Mouse (Mus musculus) embryonic facial prominence, embryonic 15.5 days (tissue): Measurements from ENCODE around the gene Pkd1l2. TPM values are rescaled to one million over a fixed set of nuclear protein-coding genes. Genes with fewer than 3 reads are reported as not detected.

Source experiments
- ATAC-seq: fragments of 200-750 bp; cut with Nextera tagmentation; 2 replicates; pipeline ENCODE4 v1.8.0; 2017; ENCODE audit warnings: low read depth, moderate TSS enrichment; ENCODE audit not compliant: insufficient number of reproducible peaks, low FRiP score, low TSS enrichment
- H3K27ac ChIP-seq: fragments of 300-500 bp; sonication (generic); replicated peaks from 2 replicates; pipeline ENCODE4 v1.5.1; 2015; ENCODE audit warnings: mild to moderate bottlenecking, inconsistent platforms
- H3K27me3 ChIP-seq: fragments of 300-500 bp; sonication (generic); 2 replicates; pipeline ENCODE4 v1.6.1; 2015; ENCODE audit warnings: inconsistent platforms
- H3K36me3 ChIP-seq: fragments of 300-500 bp; sonication (generic); 2 replicates; pipeline ENCODE4 v1.6.1; 2015; ENCODE audit warnings: mild to moderate bottlenecking, inconsistent platforms
- H3K4me1 ChIP-seq: fragments of 300-500 bp; sonication (generic); 2 replicates; pipeline ENCODE4 v1.6.1; 2015; ENCODE audit warnings: inconsistent platforms
- H3K4me2 ChIP-seq: fragments of 300-500 bp; sonication (generic); replicated peaks from 2 replicates; pipeline ENCODE4 v1.6.1; 2015; ENCODE audit warnings: mild to moderate bottlenecking, inconsistent platforms
- H3K4me3 ChIP-seq: fragments of 300-500 bp; sonication (generic); replicated peaks from 2 replicates; pipeline ENCODE4 v1.5.1; 2015; ENCODE audit warnings: mild to moderate bottlenecking, inconsistent platforms
- H3K9ac ChIP-seq: fragments of 300-500 bp; sonication (generic); 2 replicates; pipeline ENCODE4 v1.6.1; 2015; ENCODE audit warnings: inconsistent platforms
- H3K9me3 ChIP-seq: fragments of 300-500 bp; sonication (generic); replicated peaks from 2 replicates; pipeline ENCODE4 v1.6.1; 2016; ENCODE audit warnings: inconsistent platforms
- WGBS: fragments of 180-500 bp; shearing (Covaris S2); methylation state at CpG from one replicate; pipeline ENCODE4 v1.1.7; 2015; 5-methylcytosine and 5-hydroxymethylcytosine counted together
- polyA plus RNA-seq: library from polyadenylated mRNA; unstranded; fragments of >200 nt; fragmentation: Nextera tagmentation; extraction: Ambion mirVana; gene quantifications from 2 replicates; pipeline ENCODE4 v1.2.1, GENCODE M21; 2015

Gene Pkd1l2
- polyA plus RNA-seq, 1 experiment from 2014 or later = 0.31 TPM

DNA sequence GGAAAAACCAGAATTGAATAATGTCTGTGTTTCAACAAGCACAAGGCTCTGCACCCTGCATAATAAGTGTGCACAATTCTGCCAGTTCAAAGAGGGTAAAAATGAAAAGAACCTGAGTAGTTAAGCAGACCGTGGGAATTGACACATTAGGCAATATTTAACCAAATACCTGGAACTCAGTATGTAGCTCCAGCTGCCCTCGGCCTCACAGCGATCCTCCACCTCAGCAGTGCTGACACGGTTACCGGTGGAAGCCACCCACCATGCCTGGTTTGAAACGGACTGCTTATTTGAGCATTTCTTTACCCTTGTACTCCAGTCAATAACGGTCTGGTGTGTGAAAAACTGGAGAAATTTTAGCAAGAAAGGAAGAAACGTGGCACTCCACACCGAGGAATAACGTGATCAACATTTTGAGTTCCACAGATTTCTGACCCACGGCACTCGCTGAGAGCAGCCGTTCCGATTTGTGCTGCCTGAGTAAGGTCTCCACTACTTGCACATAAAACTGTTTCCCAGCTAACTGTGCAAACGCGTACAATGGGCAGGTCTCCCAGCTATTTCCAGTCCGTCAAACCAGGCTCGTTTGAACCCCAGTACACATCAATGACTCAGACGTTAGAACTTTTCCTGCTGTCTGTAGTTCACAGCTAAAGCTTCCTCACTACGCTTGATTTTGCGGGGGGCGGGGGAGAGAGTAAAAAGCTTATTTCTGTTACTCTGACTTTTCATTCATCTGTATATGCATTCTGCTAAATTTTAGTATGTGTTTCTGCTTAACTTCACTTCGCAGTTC, 89.9 kb downstream of the Pkd1l2 start:
- no peak overlapping the region for H3K27ac ChIP-seq
- H3K9ac ChIP-seq = peak overlapping the region; percentile 57
- ATAC-seq = no peak
- no peaks in the 10 kb centered on the region for H3K9me3 ChIP-seq
- 7% methylated on average over 23 of the region's 23 CpGs for WGBS
- peak overlapping the region; percentile 95 for H3K4me2 ChIP-seq
- peak overlapping the region; percentile 87 for H3K4me3 ChIP-seq
- peaks cover 14% of the 10 kb centered on the region; the same call in 1 of the 2 replicates for H3K4me1 ChIP-seq
- no peaks in the 10 kb centered on the region for H3K36me3 ChIP-seq
- H3K27me3 ChIP-seq = no peaks in the 10 kb centered on the region

DNA sequence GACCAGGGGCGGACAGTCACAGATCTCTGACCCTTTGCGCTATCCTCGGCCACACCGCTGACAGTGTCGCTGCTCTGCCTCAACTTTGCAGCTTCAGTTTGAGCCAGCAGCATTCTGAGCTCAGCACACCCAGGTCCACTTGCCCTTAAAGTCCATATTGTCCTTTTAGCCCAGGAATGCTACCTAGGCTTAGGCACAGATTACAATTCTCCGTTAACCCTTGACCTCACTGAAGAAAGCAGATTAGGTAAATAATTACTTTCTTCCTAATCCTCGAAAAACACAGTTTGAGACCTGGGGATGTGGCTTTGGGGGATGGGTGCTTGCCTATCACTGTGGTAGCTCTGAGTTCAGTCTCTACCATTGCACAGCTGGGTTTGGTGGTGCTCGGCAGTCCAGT, 91.0 kb downstream of the Pkd1l2 start:
- H3K4me1 ChIP-seq = peaks cover 14% of the 10 kb centered on the region; the same call in 1 of the 2 replicates
- H3K27ac ChIP-seq = no peak overlapping the region
- H3K4me2 ChIP-seq = no peak overlapping the region
- no peak overlapping the region for H3K4me3 ChIP-seq
- H3K9ac ChIP-seq = no peak overlapping the region
- H3K36me3 ChIP-seq = peaks cover 11% of the 10 kb centered on the region
- H3K27me3 ChIP-seq = no peaks in the 10 kb centered on the region
- ATAC-seq = no peak
- 86% methylated on average over 8 of the region's 8 CpGs for WGBS
- no peaks in the 10 kb centered on the region for H3K9me3 ChIP-seq

DNA sequence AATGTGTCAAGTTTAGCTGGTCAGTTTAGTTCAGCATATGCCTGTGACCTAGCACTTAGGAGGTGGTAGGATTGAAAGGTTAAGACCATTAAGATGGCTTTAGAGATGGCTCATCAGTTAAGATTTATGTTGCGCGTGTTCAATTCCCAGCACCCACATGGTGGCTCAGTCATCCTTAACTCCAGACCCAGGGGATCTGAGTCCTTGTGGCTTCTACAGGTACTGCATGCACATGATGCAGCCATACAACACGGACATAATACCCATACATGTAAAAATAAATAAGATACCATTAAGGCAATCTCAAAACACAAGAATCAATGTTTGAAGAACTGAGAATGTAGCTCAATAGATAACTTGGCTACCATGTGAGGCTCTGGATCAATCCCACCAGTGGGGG, 92.4 kb downstream of the Pkd1l2 start:
- Histone ChIP-seq H3K4me2 (no peak overlapping the region), H3K9me3 (no peaks in the 10 kb centered on the region), H3K27me3 (no peaks in the 10 kb centered on the region), H3K27ac (no peak overlapping the region), H3K9ac (no peak overlapping the region), H3K4me3 (no peak overlapping the region), H3K4me1 (peaks cover 14% of the 10 kb centered on the region; the same call in 1 of the 2 replicates), H3K36me3 (peaks cover 11% of the 10 kb centered on the region)
- ATAC-seq = no peak
- WGBS = 94% methylated on average over 3 of the region's 3 CpGs

DNA sequence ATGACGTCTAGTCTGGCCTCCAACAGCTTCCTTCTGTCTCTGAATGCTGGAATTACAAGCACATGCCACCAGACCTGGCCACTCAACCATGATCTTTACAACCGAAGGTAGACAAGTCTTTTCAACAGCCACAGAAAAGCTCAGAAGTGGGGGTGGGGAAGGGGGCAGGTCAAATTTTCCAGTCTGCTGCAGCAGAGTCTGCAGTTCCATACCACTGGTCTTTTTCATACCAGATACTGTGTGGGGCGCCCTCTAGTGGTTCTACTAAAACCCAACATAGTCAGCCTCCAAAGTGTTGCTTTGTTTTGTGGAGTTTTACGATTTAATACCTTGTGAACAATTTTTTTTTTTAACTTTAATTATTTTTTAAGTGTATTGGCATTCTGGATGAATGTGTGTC, 102.1 kb downstream of the Pkd1l2 start:
- Histone ChIP-seq H3K4me3 (no peak overlapping the region), H3K4me1 (peaks cover 15% of the 10 kb centered on the region), H3K4me2 (no peak overlapping the region), H3K9ac (no peak overlapping the region), H3K9me3 (no peaks in the 10 kb centered on the region), H3K27ac (no peak overlapping the region), H3K27me3 (no peaks in the 10 kb centered on the region), H3K36me3 (peaks cover 11% of the 10 kb centered on the region; the same call in 1 of the 2 replicates)
- 17% methylated on average over 4 of the region's 4 CpGs for WGBS
- no peak for ATAC-seq

DNA sequence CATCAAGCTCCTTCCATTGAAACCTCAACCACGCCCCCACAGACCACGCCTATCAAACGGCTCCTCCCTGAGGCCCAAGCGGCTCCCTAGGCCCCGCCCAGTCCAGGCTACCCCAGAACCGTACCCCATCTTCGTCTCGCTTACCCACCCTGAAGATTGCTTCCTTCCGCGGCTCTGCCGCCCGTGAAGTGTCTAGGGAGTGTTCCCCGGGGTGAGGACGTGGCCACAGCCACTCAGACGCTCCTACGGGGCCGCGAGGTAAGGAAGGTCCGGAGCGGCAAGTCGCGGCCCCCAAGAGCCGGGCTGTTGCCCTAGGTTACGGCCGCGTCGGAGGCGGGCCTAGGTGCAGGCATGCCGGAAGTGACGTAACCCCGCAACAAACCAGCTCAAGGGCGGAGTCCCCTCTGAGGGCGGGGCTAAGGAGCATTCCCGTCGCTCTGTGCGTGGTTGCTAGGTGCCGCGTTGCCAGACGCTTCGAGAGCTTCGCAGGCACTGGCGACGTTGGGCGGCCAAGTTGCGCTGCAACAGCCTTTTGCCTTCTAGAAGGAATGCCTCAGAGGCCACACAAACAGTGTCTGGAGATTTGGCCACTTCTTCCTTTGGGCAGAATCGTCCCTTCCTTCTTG, 103.5 kb downstream of the Pkd1l2 start, which contains the start of gene 1700030J22Rik:
Gene 1700030J22Rik, minus strand, starts transcription at position 329 of the 626 bp plus-strand sequence.
- Histone ChIP-seq H3K9ac (peak within 1 kb of the TSS; percentile 47), H3K36me3 (peaks cover 6% of the 10 kb centered on the region; the same call in 1 of the 2 replicates), H3K4me3 (peak within 1 kb of the TSS; percentile 96), H3K9me3 (no peaks in the 10 kb centered on the region), H3K27ac (peak within 1 kb of the TSS; percentile 73), H3K4me2 (peak within 1 kb of the TSS; percentile 88), H3K4me1 (peaks cover 15% of the 10 kb centered on the region), H3K27me3 (no peaks in the 10 kb centered on the region)
- under 1% methylated on average over 46 of the region's 46 CpGs for WGBS
- peak; percentile 99 for ATAC-seq

DNA sequence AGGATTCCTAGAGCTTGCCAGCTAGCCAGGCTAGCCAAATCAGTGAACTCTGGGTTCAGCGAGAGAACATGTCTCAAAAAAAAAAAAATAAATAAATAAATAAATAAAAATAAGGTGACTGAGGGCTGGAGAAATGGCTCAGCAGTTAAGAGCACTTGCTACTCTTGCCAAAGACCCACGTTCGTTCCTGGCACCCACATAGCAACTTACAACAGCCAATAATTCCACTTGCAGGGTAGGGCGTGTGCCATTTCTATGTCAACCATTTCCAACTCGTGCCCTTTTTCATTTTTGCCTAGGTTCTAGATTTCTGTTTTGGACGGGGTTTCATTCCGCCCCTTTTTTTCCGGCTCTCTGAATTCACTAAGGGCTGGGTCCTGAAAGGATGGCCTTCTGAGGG, 104.2 kb downstream of the Pkd1l2 start:
- Histone ChIP-seq H3K4me3 (peak overlapping the region; percentile 96), H3K9me3 (no peaks in the 10 kb centered on the region), H3K27ac (no peak overlapping the region), H3K27me3 (no peaks in the 10 kb centered on the region), H3K36me3 (no peaks in the 10 kb centered on the region), H3K4me2 (peak overlapping the region; percentile 88), H3K4me1 (peaks cover 15% of the 10 kb centered on the region), H3K9ac (peak overlapping the region; percentile 47)
- ATAC-seq = no peak
- WGBS = 31% methylated on average over 8 of the region's 8 CpGs

DNA sequence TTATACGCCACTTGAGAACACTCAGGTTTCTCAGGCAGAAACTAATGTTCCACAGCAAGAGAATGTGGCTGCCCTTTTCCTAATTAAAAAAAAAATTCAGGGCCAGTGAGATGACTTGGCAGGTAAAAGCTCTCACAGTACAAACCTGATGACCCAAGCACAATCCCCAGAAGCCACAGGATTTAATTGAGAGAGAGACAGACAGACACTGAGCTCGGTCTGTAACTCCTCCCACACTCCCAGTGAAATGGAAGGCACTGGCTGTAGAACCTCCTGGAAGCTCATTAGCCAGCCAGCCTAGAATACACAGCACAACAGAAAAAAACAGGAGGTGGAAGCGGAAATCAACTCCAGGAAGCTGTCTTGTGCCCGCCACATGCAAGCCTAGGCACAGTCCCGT, 106.6 kb downstream of the Pkd1l2 start:
- Histone ChIP-seq H3K4me3 (no peak overlapping the region), H3K27me3 (no peaks in the 10 kb centered on the region), H3K9ac (no peak overlapping the region), H3K27ac (no peak overlapping the region), H3K9me3 (no peaks in the 10 kb centered on the region), H3K4me1 (peaks cover 15% of the 10 kb centered on the region), H3K4me2 (no peak overlapping the region), H3K36me3 (no peaks in the 10 kb centered on the region)
- no peak for ATAC-seq
- WGBS = 50% methylated on average over 5 of the region's 5 CpGs

DNA sequence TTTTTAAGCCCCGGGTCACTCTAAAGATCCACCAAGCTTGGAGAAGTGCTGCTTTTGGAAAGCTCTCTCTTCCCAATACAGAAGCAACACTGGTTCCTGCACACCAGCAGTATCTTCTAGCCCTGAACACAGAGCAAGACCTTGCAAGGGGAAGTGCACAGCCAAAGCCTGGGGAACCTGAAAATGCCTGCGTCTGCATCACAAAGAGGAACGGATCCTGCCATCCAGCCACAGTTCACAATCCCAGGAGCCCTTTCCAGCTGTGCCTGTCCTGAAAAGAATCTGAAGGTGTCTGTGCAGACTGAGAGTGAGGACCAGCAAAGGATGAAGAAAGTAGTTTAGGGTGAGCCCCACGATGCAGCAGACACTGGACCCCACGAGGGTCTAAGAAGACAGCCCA, 107.2 kb downstream of the Pkd1l2 start:
- H3K9me3 ChIP-seq = no peaks in the 10 kb centered on the region
- no peak for ATAC-seq
- no peak overlapping the region for H3K4me2 ChIP-seq
- H3K36me3 ChIP-seq = no peaks in the 10 kb centered on the region
- no peak overlapping the region for H3K9ac ChIP-seq
- no peaks in the 10 kb centered on the region for H3K27me3 ChIP-seq
- H3K4me3 ChIP-seq = no peak overlapping the region
- WGBS = 23% methylated on average over 5 of the region's 5 CpGs
- H3K4me1 ChIP-seq = peaks cover 15% of the 10 kb centered on the region
- H3K27ac ChIP-seq = no peak overlapping the region

DNA sequence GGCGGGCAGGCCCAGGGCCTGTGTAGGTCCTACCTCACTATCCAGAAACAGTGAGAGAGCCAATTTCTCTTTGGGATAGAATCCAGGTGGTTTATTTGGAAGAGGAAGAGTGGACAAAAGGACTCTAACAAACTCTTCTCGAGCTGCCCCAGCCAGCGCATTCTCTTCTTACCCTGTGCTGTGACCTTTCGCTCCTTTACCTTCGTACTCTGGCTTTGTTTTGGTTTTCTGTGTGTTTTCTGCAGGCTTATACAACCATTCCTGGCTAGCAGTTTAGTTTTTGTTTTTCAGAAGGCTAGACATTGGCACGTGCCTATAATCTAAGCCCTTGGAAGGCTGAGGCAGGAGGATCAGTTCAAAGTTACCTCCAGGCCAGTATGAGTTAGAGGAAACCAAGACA, 112.7 kb downstream of the Pkd1l2 start:
- no peak overlapping the region for H3K4me3 ChIP-seq
- no peaks in the 10 kb centered on the region for H3K4me1 ChIP-seq
- no peaks in the 10 kb centered on the region for H3K9me3 ChIP-seq
- 81% methylated on average over 6 of the region's 6 CpGs for WGBS
- ATAC-seq = no peak
- H3K9ac ChIP-seq = no peak overlapping the region
- no peak overlapping the region for H3K27ac ChIP-seq
- H3K36me3 ChIP-seq = no peaks in the 10 kb centered on the region
- no peaks in the 10 kb centered on the region for H3K27me3 ChIP-seq
- no peak overlapping the region for H3K4me2 ChIP-seq

DNA sequence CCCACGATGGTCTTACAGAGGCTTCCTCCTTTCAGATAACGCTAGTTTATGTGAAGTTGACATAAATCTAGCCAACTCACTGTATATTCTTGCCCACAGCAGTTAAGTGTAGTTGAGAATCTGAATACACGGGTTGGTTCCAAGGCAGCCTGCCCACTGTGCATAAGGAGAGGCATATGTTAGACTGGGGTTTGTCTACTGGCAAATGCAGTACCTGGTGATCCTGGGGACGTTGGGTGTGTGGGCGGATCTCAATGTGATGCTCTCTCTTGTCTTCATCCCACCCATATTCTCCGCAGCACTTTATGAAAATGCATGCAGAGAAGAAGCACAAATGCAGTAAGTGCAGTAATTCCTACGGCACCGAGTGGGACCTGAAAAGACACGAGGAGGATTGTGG, 127.8 kb downstream of the Pkd1l2 start:
- ATAC-seq = no peak
- no peak overlapping the region for H3K27ac ChIP-seq
- peaks cover 59% of the 10 kb centered on the region for H3K36me3 ChIP-seq
- H3K4me1 ChIP-seq = peaks cover 5% of the 10 kb centered on the region; the same call in 1 of the 2 replicates
- no peaks in the 10 kb centered on the region for H3K27me3 ChIP-seq
- WGBS = 92% methylated on average over 9 of the region's 9 CpGs
- H3K4me3 ChIP-seq = no peak overlapping the region
- H3K9ac ChIP-seq = no peak overlapping the region
- no peaks in the 10 kb centered on the region for H3K9me3 ChIP-seq
- H3K4me2 ChIP-seq = no peak overlapping the region

DNA sequence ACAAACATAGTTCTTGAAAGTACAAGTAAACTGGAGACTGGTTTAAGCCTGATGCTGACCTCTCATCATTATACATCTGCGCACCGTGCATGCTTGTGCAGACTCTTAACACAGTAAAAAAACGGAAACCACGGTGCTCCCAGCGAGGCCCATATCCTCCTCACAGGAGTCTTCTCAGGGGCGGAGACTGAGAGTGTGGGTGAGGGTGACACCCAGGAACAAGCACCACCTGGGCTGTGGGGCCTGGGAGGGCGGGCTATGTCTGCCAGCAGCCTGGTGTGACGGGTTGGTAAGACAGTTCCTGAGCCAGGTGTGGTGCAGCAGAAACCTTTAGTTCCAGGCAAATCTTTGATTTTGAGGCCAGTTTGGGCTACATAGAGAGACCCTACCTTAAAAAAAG, 129.8 kb downstream of the Pkd1l2 start:
- no peak overlapping the region for H3K9ac ChIP-seq
- no peak overlapping the region for H3K4me3 ChIP-seq
- H3K36me3 ChIP-seq = peaks cover 46% of the 10 kb centered on the region
- H3K4me1 ChIP-seq = peaks cover 5% of the 10 kb centered on the region; the same call in 1 of the 2 replicates
- H3K27me3 ChIP-seq = no peaks in the 10 kb centered on the region
- no peak overlapping the region for H3K27ac ChIP-seq
- ATAC-seq = no peak
- WGBS = 85% methylated on average over 8 of the region's 8 CpGs
- H3K9me3 ChIP-seq = no peaks in the 10 kb centered on the region
- H3K4me2 ChIP-seq = no peak overlapping the region
